Mouse (Mus musculus) olfactory bulb, adult 2 months (tissue): Measurements from ENCODE around the gene Banf1. TPM values are rescaled to one million over a fixed set of nuclear protein-coding genes. Genes with fewer than 3 reads are reported as not detected.

Source experiments
- H3K27ac ChIP-seq: fragments of 200-500 bp; 2 replicates; pipeline ENCODE4 v1.5.1; 2012; ENCODE audit warnings: low read depth, low read length; ENCODE audit not compliant: insufficient read depth
- H3K4me1 ChIP-seq: fragments of 200-500 bp; 2 replicates; pipeline ENCODE4 v1.6.1; 2012; ENCODE audit warnings: low read length; ENCODE audit not compliant: control insufficient read depth, insufficient read depth
- H3K4me3 ChIP-seq: fragments of 200-500 bp; 2 replicates; pipeline ENCODE4 v1.5.1; 2012; ENCODE audit warnings: mild to moderate bottlenecking, low read depth, low read length, moderate library complexity; ENCODE audit not compliant: insufficient read depth
- CTCF ChIP-seq: fragments of 200-500 bp; IDR thresholded peaks from 2 replicates; pipeline ENCODE4 v1.5.1; 2012; ENCODE audit warnings: low read depth, mild to moderate bottlenecking, low read length, moderate library complexity; ENCODE audit not compliant: insufficient read depth
- POLR2A ChIP-seq: fragments of 200-500 bp; IDR thresholded peaks from 2 replicates; pipeline ENCODE4 v1.6.1; 2012; ENCODE audit warnings: mild to moderate bottlenecking, low read depth, low read length, moderate library complexity; ENCODE audit not compliant: insufficient read depth
- WGBS: fragments of 180-500 bp; shearing (Covaris S2); methylation state at CpG from one replicate; pipeline ENCODE4 v1.1.7; 2018; 5-methylcytosine and 5-hydroxymethylcytosine counted together
- polyA plus RNA-seq: library from polyadenylated mRNA; stranded (reverse); fragments of >200 nt; gene quantifications from 2 replicates; pipeline ENCODE4 v1.2.4, GENCODE M21; 2012; ENCODE audit warnings: low replicate concordance; ENCODE audit not compliant: missing spikeins, insufficient read depth, insufficient read length

Gene Banf1
- polyA plus RNA-seq, 1 experiment = not detected

DNA sequence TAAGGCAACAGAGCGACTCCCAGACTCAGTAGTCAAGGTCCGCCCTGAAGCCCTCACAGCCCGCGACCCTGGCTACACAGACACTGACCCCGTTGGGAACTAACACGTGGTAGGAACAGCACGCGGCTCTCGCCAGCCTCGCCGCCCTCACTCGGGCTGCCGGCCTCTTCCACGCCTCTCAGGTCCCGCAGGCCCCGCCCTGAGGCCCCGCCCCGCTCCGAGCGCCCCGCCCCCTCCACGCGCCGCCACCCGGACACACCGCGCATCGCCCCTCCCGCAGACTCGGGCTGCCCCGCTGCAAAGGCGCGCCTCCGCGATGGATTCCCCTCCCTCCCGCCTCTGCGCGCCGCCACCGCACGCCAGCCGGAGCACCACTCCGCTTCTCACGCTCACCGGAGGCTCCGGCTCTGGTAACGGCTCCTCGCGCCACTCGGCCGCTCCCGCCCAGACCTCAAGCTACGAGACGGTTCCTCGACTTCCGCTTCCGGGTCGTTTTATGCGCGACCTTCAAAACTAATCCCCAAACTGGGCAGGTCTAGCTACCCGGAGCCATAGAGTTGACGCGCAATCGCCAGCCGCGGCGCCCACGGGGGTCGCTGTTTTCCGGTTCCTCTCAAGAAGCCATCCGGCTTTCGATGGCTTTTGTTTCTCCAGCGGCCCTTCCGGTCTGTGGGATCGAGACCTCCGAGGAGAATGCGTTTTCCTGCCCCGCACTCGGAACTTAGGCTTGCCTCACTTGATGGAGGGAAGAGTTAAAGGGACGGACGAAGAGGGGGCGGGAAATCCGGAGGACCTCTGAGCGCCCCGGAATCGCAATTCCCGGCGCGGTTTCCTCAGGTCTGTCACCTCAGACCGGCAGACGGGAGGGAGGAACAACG lies 554 bp downstream of the Banf1 start, which contains the start of gene Eif1ad:
Gene Eif1ad, plus strand, starts transcription at position 567 of the 878 bp plus-strand sequence.
- under 1% methylated on average over 88 of the region's 92 CpGs for WGBS
- H3K4me1 ChIP-seq = peaks cover 15% of the 10 kb centered on the region
- TF ChIP-seq CTCF (peak; percentile 52; the same call in 1 of the 2 replicates), POLR2A (peak; percentile 66)
- H3K4me3 ChIP-seq = peak within 1 kb of the TSS; percentile 98
- peak within 1 kb of the TSS; percentile 89 for H3K27ac ChIP-seq

DNA sequence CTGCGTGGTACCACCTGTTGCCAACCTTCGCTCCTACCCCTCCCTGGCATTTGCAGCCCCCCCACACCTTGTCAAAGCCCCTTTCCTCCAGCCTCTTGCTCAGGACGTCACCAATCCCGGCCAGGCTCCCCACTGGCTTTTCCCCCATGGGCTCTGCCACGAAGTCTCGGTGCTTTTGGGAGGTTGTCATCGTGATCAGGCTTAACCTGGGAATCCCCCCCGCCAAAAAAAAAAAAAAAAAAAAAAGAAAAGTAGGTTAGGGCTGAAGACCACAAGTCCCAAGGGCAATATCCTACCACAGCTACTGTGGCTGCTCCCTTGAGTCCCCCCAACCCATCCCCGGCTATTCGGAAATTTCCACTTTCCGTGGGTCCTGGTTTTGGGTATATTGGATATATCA lies 1.2 kb downstream of the Banf1 start:
- Histone ChIP-seq H3K4me1 (peaks cover 15% of the 10 kb centered on the region), H3K27ac (peak overlapping the region; percentile 42; the same call in 1 of the 2 replicates), H3K4me3 (peak overlapping the region; percentile 98)
- 11% methylated on average over 11 of the region's 11 CpGs for WGBS
- TF ChIP-seq CTCF (no peak), POLR2A (no peak)

DNA sequence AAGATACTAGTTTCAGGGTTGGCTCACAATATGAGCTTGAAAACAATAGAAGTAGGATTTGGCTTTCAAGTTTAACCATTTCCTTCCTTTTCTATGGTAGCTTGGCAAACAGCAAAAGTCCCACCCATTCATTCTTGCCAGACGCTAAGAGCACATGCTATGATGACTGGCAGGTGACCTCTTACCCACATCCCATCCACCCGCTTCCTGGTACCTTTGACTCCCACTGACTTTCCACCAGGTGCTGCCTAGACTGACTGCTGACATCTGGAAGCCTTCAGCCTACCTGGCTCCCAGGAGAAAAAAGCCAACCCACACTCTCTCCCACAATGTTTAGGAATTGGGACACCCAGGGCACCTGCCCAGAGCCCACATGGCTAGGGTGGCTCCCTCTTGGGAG lies 2.8 kb downstream of the Banf1 start:
- TF ChIP-seq POLR2A (no peak), CTCF (no peak)
- Histone ChIP-seq H3K4me1 (peaks cover 15% of the 10 kb centered on the region), H3K27ac (no peak overlapping the region), H3K4me3 (no peak overlapping the region)
- 88% methylated on average over 2 of the region's 2 CpGs for WGBS

DNA sequence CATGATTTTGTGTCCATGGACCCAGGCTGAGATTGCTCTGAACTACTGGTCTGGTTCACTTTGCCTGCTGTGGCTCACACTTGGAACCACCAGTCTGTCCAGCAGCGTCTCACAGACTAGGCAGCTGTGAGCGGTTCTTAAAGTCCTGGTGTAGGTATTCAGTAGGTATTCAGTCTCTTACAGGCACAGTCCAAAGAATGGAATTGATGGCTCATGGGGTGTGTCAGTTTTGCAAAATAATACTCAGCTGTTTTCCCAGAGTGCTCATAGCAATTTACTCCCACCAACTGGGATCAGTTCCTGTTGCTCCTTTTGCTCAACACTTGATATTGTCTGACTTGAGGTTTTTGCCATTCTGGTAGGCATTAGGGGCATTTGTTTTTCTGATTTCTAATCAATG lies 4.8 kb downstream of the Banf1 start:
- Histone ChIP-seq H3K27ac (no peak overlapping the region), H3K4me1 (peaks cover 7% of the 10 kb centered on the region), H3K4me3 (no peak overlapping the region)
- WGBS = 78% methylated on average over 2 of the region's 2 CpGs
- TF ChIP-seq CTCF (no peak), POLR2A (no peak)

DNA sequence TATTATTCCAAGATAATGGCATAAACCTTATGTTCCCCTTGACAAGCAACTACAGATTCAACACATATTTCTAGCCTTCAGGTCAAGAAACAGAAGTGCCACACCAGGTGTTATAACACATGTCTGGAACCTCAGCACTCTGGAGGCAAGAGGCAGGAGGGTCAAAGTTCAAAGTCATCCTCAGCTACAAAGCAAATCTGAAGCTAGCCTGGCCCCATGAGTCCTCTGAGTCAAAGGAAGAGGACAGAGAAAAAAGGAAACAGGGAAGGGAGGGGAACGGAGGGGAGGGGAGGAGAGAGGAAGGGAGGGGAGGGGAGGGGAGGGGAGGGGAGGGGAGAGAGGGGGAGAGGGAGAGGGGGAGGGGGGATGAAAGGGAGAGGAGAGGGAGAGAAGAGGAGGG lies 10.9 kb downstream of the Banf1 start:
- H3K4me1 ChIP-seq = no peaks in the 10 kb centered on the region
- H3K4me3 ChIP-seq = no peak overlapping the region
- TF ChIP-seq CTCF (no peak), POLR2A (no peak)
- H3K27ac ChIP-seq = no peak overlapping the region
- no CpG with 5 or more reads among the region's 1 CpGs for WGBS

DNA sequence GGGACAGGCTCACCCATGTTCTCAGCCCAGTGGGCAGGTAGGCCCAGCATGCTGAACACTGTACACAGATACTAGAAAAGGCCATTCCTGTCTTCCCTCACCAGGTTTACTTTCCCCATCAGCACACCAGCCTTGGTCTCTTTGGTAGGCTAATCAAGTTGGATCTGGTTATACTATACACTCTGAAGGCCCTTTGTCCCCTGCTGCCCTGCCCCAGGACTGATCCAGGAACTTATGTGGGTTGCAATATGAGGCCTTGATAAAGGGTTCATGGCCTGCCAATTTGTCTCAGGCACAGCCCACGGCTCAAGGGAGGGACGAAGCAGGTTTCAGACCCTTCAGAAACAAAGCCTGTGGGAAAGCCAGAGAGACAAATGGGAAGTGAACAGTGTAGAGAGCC lies 13.4 kb downstream of the Banf1 start:
- Histone ChIP-seq H3K4me1 (peaks cover 6% of the 10 kb centered on the region), H3K27ac (no peak overlapping the region), H3K4me3 (no peak overlapping the region)
- no peak for TF ChIP-seq POLR2A
- TF ChIP-seq CTCF = no peak
- 78% methylated on average over 2 of the region's 2 CpGs for whole genome bisulfite sequencing

DNA sequence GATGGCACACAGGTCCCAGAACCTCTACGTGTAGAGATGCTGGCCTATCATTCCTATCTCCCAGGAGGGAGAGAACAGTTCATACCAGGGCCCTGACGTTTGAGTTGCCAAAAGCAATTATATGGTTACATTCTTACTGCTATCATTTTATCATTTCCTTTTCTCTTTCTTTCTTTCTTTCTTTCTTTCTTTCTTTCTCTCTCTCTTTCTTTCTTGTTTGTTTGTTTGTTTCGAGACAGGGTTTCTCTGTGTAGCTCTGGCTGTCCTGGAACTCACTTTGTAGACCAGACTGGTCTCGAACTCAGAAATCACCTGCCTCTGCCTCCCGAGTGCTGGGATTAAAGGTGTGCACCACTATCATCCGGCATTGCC lies 17.5 kb downstream of the Banf1 start, which contains the start of gene Cst6:
Gene Cst6, minus strand, starts transcription at position 73 of the 372 bp plus-strand sequence.
- WGBS = 67% methylated on average over 6 of the region's 6 CpGs
- Histone ChIP-seq H3K4me1 (peaks cover 12% of the 10 kb centered on the region), H3K27ac (0 out of 2 replicates have a peak within 1 kb of the TSS, but pooled peaks have one; percentile 14), H3K4me3 (peak within 1 kb of the TSS; percentile 54)

DNA sequence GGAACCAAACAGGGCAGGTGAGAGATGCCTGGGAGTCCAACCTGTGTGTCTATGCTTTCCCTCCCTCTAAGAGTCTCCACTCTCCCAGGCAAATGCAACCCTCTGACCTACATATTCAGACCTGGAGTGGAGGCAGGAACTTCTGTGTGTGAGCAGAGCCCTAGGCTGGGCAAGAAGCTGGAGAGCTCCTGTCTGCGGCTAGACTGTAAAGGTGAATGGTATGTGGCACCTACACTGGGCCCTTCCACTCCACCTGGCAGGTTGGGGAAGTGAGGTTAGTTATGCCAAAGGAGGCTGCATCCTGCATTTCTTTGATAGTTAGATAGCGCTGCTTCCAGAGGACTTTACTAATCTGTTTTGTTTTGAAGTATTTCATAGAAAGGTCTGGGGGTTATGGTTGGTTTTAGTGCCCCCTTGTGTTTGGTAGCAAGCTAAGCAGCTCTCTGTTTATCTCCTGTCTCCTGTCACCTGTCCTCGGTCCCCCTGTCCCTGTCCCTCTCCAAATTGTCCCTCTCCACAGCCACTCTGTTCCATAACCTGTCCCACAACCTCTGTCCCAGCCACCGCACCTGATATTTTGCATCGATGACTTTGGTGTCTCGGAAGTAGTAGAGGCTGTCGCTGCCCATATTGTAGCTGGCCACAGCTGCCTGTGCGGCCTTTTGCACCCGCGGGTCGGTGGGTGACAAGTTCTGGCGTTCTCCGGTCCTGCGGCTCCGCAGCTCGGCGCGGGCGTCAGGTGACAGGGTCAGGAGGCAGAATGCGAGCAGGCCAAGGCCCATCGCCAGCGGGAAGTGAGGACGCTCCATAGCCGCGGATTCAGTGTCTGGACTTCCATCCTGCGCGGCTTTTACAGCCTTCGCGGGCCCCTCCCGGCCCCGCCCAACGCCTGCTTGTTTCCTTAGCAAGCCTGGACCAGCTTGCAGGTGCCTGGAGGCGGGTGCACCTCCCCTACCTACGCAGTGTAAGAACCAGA lies 18.2 kb downstream of the Banf1 start:
- peaks cover 12% of the 10 kb centered on the region for H3K4me1 ChIP-seq
- no peak for TF ChIP-seq POLR2A
- peak; percentile 28; the same call in 1 of the 2 replicates for TF ChIP-seq CTCF
- peak overlapping the region; percentile 54 for H3K4me3 ChIP-seq
- WGBS = 4% methylated on average over 34 of the region's 34 CpGs
- H3K27ac ChIP-seq = 0 out of 2 replicates have a peak overlapping the region, but pooled peaks have one; percentile 14

DNA sequence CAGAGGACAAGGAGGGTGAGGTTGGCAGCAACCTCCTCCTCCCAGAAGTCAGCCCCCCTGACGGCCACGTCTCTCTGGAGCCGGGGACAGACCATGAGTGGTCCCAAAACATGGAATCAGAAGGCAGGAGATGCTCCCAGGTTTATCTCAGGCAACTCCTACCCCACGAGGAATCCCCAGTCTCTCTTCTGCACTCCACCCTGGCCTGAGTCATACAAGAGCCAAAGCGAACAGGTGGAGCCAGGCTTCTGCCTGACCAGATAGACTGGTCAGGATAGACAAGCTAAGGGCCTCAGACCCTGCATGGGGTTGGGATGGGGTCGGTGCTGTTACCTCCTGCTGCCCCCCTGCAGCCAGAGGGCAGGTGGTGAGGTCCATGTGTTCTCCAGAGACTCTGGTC lies 18.9 kb downstream of the Banf1 start:
- 75% methylated on average over 6 of the region's 6 CpGs for WGBS
- no peak for TF ChIP-seq CTCF
- TF ChIP-seq POLR2A = no peak
- Histone ChIP-seq H3K27ac (no peak overlapping the region), H3K4me3 (no peak overlapping the region), H3K4me1 (peaks cover 12% of the 10 kb centered on the region)
